Mouse (Mus musculus): ENCODE data around the gene Rcbtb1. TPM values are rescaled to one million over a fixed set of nuclear protein-coding genes. Genes with fewer than 3 reads are reported as not detected.
"Not testable (repeated sequence)": the region's sequence is repeated elsewhere in the genome, so short reads cannot be mapped to it uniquely, and the experiment has no call there.

Gene Rcbtb1
- total RNA-seq, 2 experiments from 2014 or later: 9.2 to 14.0 TPM

GRCm38 (mm10) chr14:59260056-59260455 is 59.0 kb downstream of the Rcbtb1 start, which contains the start of gene Gm6904:
Gene Gm6904 (minus strand): TSS chr14:59260216.
- intact Hi-C loops (cut with DNase I): no loop called here
- DNase-seq: peak in 1 of 2 experiments; percentile 17

- DNase-seq; intact Hi-C loops (cut with DNase I): not testable (repeated sequence)
Observed at GRCm38 (mm10) chr14:59274961-59275360, 74.0 kb downstream of the Rcbtb1 start.

Other genes starting within 250 kb of the Rcbtb1 start
- gene 1700129C05Rik, start 58.3 kb upstream of the Rcbtb1 start, total RNA-seq (2021): not detected
- not detected for gene Gm5142, start 22.5 kb upstream of the Rcbtb1 start, total RNA-seq (2021)
- gene Gm6904, start 59.0 kb downstream of the Rcbtb1 start, total RNA-seq (2021): not detected
- gene Phf11a, start 96.3 kb downstream of the Rcbtb1 start, total RNA-seq (2021): under 1 TPM; 0.22 to 0.27 TPM
- 1 to 10 TPM in 1 of 2 experiments, under 1 TPM in 1; 0.64 to 1.6 TPM for gene Phf11b, start 140.1 kb downstream of the Rcbtb1 start, total RNA-seq (2021)
- gene Phf11d, start 164.3 kb downstream of the Rcbtb1 start, total RNA-seq (2021): 1 to 10 TPM; 5.7 to 9.5 TPM
- under 1 TPM; 0.76 to 0.86 TPM for gene Phf11c, start 194.2 kb downstream of the Rcbtb1 start, total RNA-seq (2021)
- 10 to 100 TPM; 10.2 to 12.4 TPM for gene Setdb2, start 239.7 kb downstream of the Rcbtb1 start, total RNA-seq (2021)
- 10 to 100 TPM; 23.5 to 24.3 TPM for gene Cab39l, start 239.8 kb downstream of the Rcbtb1 start, total RNA-seq (2021)

Data from heart, postnatal 36 days (tissue).